Mouse (Mus musculus): ENCODE measurements around the gene Rbm6. TPM values are rescaled to one million over a fixed set of nuclear protein-coding genes. Genes with fewer than 3 reads are reported as not detected.

Rbm6 gene
- polyA plus RNA-seq, 1 experiment from 2014 or later: 67.4 TPM

DNA sequence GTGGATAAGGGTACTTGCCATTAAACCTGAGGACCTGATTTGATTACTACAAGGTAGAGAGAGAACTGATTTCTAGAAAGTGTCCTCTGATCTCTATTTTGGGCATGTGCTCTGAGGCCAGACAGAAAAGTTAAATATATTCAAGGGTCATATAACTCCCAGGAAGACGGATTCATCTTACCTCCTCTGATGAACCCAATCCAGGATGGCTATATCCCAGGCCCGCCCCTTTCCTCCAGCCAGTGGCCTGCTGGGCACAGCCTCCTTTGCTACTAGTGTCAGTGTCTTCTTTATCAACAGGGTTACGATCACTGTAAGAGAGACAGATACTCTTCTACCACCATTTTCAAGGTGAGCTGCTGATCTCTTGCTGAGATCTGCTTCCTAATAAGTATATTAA is 98.6 kb downstream of the Rbm6 start:
- WGBS: 87% methylated on average over 3 of the region's 3 CpGs
- Histone ChIP-seq H3K4me2 (no peak overlapping the region), H3K27ac (no peak overlapping the region), H3K9me3 (no peaks in the 10 kb centered on the region), H3K4me1 (peaks cover 7% of the 10 kb centered on the region; the same call in 1 of the 2 replicates), H3K36me3 (peaks cover 25% of the 10 kb centered on the region), H3K4me3 (replicated peaks) (no peak overlapping the region), H3K9ac (no peak overlapping the region), H3K27me3 (replicated peaks) (no peaks in the 10 kb centered on the region)
- ATAC-seq (ENCODE audit: insufficient read depth, low FRiP score, low read depth): no peak

DNA sequence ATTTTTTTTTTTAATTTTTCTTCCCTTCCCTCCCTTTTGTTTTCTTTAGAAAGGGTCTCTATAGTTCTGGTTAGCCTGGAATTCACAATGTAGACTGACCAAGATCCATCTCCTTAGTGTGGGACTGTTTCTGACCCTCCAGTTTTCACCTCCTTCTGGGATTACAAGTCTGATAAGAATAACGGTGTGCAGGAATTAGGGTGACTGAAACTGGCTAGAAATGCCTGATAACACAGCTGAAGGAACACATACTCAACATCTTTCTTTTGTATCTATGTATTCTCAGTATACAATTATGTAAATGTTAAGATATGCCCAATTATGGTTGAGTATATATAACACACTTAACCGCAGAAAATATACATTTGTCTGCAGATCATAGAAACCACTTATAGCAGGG is 101.3 kb downstream of the Rbm6 start:
- H3K4me3 ChIP-seq (replicated peaks): no peak overlapping the region
- no peak overlapping the region for H3K4me2 ChIP-seq
- H3K36me3 ChIP-seq: peaks cover 38% of the 10 kb centered on the region
- H3K27ac ChIP-seq: no peak overlapping the region
- ATAC-seq (ENCODE audit: insufficient read depth, low FRiP score, low read depth): no peak
- peaks cover 14% of the 10 kb centered on the region; the same call in 1 of the 2 replicates for H3K4me1 ChIP-seq
- 62% methylated on average over 2 of the region's 2 CpGs for WGBS
- no peaks in the 10 kb centered on the region for H3K27me3 ChIP-seq (replicated peaks)
- H3K9ac ChIP-seq: no peak overlapping the region
- no peaks in the 10 kb centered on the region for H3K9me3 ChIP-seq

DNA sequence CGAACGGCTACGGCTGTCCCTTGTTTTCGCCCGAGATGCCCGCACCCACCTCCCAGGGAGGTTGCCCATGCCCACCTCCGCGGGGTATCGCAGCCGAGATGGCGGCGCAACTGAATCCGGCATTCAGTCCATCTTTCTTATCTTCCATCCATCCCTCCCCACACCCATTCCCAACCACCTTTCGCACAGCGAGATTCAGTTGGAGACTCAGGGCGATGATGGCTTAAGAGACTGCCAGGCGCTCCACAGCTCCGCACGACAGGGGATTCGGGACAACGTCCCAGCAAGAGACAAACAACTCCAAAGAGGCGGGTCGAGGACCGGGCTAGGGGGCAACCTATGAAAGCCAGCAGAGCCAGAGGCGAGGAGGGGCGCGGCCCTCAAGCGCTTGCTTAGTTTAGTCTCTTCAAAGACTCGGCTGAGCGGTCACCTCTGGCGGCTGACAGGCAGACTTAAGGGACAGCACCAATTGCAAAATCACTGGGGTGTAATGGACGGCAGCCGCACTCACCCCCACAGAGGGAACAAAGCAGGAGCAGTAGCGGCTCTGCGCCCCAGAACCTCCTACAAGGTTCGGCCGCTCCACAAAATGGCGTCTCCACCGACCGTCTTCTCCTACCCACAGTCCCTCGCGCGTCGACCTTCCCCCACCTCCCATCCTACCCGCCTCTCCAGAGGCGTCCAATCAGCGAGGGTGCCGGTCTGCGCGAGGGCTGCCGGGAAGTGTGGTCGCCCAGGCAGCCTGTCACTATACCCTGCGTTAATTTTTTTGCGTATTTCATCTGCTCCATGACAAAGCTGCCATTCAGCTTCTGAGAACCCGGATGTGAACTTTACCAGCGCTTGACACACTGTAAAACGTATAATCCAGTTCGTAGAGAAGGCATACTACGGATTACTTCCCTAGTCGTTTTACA is 102.4 kb downstream of the Rbm6 start, which contains the start of gene Rbm5:
Gene Rbm5, minus strand, starts transcription at position 623 of the 917 bp plus-strand sequence.
- H3K9ac ChIP-seq: peak within 1 kb of the TSS; percentile 96
- no peaks in the 10 kb centered on the region for H3K9me3 ChIP-seq
- under 1% methylated on average over 60 of the region's 60 CpGs for WGBS
- peak; percentile 100 for ATAC-seq (ENCODE audit: insufficient read depth, low FRiP score, low read depth)
- H3K36me3 ChIP-seq: peaks cover 40% of the 10 kb centered on the region
- H3K27me3 ChIP-seq (replicated peaks): no peaks in the 10 kb centered on the region
- H3K4me1 ChIP-seq: peaks cover 14% of the 10 kb centered on the region; the same call in 1 of the 2 replicates
- peak within 1 kb of the TSS; percentile 95 for H3K4me3 ChIP-seq (replicated peaks)
- peak within 1 kb of the TSS; percentile 73 for H3K27ac ChIP-seq
- H3K4me2 ChIP-seq: peak within 1 kb of the TSS; percentile 53

DNA sequence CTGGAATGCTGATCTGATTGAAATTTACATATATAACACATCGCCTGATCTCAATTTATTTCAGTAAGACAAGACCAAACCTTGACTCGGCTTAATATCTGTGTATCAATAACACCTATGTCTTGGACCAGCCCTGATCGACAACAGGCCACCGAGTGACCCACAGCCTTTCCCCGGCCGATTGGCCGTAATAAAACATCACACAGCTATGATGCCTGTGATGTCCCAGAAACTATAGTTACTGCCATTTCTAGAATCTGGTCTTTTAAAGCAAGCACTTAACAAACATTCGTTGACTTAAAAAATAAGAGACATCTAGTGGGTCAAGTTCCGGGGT is 103.0 kb downstream of the Rbm6 start:
- Histone ChIP-seq H3K4me3 (replicated peaks) (peak overlapping the region; percentile 95), H3K4me1 (peaks cover 14% of the 10 kb centered on the region; the same call in 1 of the 2 replicates), H3K9ac (peak overlapping the region; percentile 96), H3K27me3 (replicated peaks) (no peaks in the 10 kb centered on the region), H3K4me2 (peak overlapping the region; percentile 53), H3K9me3 (no peaks in the 10 kb centered on the region), H3K27ac (peak overlapping the region; percentile 73), H3K36me3 (peaks cover 42% of the 10 kb centered on the region)
- no peak for ATAC-seq (ENCODE audit: insufficient read depth, low FRiP score, low read depth)
- 1% methylated on average over 9 of the region's 9 CpGs for WGBS

DNA sequence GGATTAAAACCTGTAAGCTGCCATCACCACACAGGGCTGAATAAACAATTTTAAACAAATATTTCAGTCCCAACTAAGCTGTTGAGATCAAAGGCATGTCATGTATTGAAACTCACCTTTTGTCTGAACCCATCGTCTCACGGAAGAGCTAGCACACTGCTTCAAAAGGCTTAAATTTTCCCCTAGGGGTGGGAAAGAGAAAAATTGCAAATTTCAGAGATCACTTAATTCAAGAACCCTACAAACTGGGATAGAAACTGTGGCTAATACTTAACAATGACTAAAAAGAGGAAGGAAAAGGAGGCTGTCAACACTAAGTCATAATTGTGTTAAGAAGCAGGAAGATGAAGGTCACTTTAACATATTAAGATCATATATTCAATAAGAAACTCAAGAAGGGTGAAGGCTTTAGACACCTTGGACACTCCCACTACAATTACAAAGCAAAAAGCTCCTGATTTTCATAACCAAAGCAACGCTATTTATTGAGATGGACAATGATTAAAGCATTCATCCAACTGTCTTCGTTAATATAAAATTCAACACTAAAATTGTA is 103.5 kb downstream of the Rbm6 start:
- H3K4me2 ChIP-seq: peak overlapping the region; percentile 53
- H3K36me3 ChIP-seq: peaks cover 42% of the 10 kb centered on the region
- H3K9me3 ChIP-seq: no peaks in the 10 kb centered on the region
- no peak for ATAC-seq (ENCODE audit: insufficient read depth, low FRiP score, low read depth)
- H3K27ac ChIP-seq: 0 out of 2 replicates have a peak overlapping the region, but pooled peaks have one; percentile 26
- peak overlapping the region; percentile 95 for H3K4me3 ChIP-seq (replicated peaks)
- peak overlapping the region; percentile 19; the same call in 1 of the 2 replicates for H3K9ac ChIP-seq
- H3K27me3 ChIP-seq (replicated peaks): no peaks in the 10 kb centered on the region
- peaks cover 14% of the 10 kb centered on the region; the same call in 1 of the 2 replicates for H3K4me1 ChIP-seq
- WGBS: 13% methylated on average over 4 of the region's 4 CpGs

DNA sequence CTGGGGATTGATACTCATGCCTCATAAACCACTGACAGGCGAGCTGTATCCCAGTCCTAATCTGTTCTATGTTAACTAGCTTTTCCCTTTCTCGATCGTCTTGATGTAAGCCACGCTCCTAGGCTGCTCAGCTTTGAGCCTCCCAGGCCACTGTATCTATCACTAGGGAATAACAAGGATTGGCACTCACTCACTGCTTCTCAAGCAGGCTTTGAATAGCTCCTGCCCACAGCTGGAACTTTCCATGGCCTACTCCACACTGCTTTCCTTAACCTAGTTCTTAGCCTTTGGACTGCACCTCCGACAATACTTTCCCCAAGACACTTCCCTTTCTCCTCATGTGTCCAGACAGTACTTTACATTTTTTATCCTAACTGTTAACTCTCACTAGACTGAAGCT is 104.2 kb downstream of the Rbm6 start:
- 82% methylated on average over 5 of the region's 5 CpGs for WGBS
- Histone ChIP-seq H3K4me1 (peaks cover 14% of the 10 kb centered on the region; the same call in 1 of the 2 replicates), H3K27me3 (replicated peaks) (no peaks in the 10 kb centered on the region), H3K27ac (no peak overlapping the region), H3K9ac (no peak overlapping the region), H3K9me3 (no peaks in the 10 kb centered on the region), H3K36me3 (peaks cover 39% of the 10 kb centered on the region), H3K4me2 (peak overlapping the region; percentile 53), H3K4me3 (replicated peaks) (peak overlapping the region; percentile 95; the same call in 1 of the 2 replicates)
- ATAC-seq (ENCODE audit: insufficient read depth, low FRiP score, low read depth): no peak

DNA sequence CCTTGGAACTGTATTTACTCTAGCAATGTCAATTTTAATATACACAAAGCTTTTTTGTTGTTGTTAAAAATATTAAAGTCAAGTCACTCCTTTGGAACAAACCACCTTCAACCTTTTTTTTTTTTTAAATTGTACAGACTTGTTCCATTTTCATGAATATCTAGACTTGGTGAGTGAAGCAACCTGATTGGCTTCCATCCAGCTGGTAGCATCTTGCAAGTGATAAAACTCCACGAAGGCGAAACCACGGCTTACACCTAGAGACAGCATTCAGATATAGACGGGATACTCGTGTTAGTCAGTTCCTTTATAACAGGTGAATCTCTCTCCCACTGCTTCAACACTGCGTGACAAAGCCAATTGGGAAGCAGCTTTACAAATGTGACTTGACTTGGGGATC is 113.4 kb downstream of the Rbm6 start:
- 92% methylated on average over 6 of the region's 6 CpGs for WGBS
- no peak for ATAC-seq (ENCODE audit: insufficient read depth, low FRiP score, low read depth)

DNA sequence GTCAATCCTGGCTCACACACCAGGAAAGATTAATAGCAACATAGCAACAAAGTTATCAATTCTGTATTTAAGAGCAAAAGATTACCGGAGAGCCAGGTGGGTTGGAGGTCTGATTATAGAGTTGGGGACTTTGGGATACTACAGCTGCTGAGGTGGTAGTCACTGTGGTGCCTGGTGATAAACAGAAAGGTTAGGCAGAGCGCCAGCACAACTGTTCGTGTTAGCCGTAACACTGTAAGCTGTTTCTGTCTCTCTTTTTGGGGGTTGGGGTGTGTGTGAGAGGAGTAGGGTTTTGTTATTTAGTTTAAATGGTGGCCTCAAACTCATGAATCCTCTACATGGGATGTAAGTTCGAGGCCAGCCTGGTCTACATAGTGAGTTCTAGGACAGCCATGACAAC is 122.7 kb downstream of the Rbm6 start:
- H3K9ac ChIP-seq: no peak overlapping the region
- H3K4me3 ChIP-seq (replicated peaks): no peak overlapping the region
- no peak for ATAC-seq (ENCODE audit: insufficient read depth, low FRiP score, low read depth)
- no peaks in the 10 kb centered on the region for H3K27me3 ChIP-seq (replicated peaks)
- no peak overlapping the region for H3K27ac ChIP-seq
- H3K4me2 ChIP-seq: no peak overlapping the region
- no peaks in the 10 kb centered on the region for H3K4me1 ChIP-seq
- peaks cover 83% of the 10 kb centered on the region for H3K36me3 ChIP-seq
- 89% methylated on average over 5 of the region's 5 CpGs for WGBS
- H3K9me3 ChIP-seq: no peaks in the 10 kb centered on the region

More for the DNA sequence above, 113.4 kb downstream of the Rbm6 start:
- no peaks in the 10 kb centered on the region for H3K27me3 ChIP-seq (replicated peaks)
- peaks cover 63% of the 10 kb centered on the region for H3K36me3 ChIP-seq
- H3K9ac ChIP-seq: no peak overlapping the region
- H3K27ac ChIP-seq: no peak overlapping the region
- no peak overlapping the region for H3K4me2 ChIP-seq
- no peaks in the 10 kb centered on the region for H3K4me1 ChIP-seq
- H3K4me3 ChIP-seq (replicated peaks): no peak overlapping the region
- H3K9me3 ChIP-seq: no peaks in the 10 kb centered on the region

DNA sequence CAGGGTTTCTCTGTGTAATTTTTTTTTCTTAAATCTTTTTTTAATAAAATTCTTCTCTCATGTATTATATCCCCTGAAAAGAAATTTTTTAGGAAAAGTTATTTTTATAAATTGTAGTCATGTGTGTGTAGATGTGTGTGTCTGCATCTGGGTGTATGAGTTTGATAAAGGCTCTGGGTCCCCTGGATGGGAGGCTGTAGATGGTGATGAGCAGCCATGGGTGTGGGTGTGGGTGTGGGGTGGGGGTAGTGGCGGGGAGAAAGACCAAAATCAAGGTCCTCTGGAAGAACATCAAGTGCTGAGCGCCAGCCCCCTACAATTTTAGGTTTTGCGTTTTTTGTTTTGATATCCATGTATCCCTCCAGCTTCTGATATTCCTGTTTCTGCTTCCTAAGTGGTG is 125.0 kb downstream of the Rbm6 start:
- ATAC-seq (ENCODE audit: insufficient read depth, low FRiP score, low read depth): no peak
- Histone ChIP-seq H3K9ac (no peak overlapping the region), H3K27me3 (replicated peaks) (no peaks in the 10 kb centered on the region), H3K27ac (no peak overlapping the region), H3K4me1 (no peaks in the 10 kb centered on the region), H3K36me3 (peaks cover 89% of the 10 kb centered on the region), H3K4me2 (no peak overlapping the region), H3K4me3 (replicated peaks) (no peak overlapping the region), H3K9me3 (no peaks in the 10 kb centered on the region)
- 94% methylated on average over 3 of the region's 3 CpGs for WGBS

DNA sequence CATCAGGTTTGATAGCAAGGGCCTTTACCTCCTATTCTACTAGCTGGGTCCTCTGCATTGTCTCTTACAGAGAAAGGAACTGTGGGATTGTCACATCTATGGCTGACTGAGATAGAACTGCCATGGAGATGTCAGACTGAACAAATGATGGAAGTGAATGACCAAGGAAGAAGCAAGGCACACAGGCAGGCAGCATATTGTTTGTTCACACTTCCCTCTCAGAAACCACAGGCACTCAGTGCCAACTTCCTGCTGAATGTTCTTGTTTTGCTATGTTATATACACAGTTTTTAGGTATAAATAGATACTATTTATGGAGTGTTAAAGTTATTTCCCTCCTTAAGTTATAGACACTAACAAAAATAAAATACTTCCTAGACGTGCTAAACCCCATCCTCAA is 125.7 kb downstream of the Rbm6 start:
- no peak for ATAC-seq (ENCODE audit: insufficient read depth, low FRiP score, low read depth)
- Histone ChIP-seq H3K4me1 (no peaks in the 10 kb centered on the region), H3K4me3 (replicated peaks) (no peak overlapping the region), H3K9me3 (no peaks in the 10 kb centered on the region), H3K27me3 (replicated peaks) (no peaks in the 10 kb centered on the region), H3K4me2 (no peak overlapping the region), H3K9ac (no peak overlapping the region), H3K36me3 (peaks cover 91% of the 10 kb centered on the region), H3K27ac (no peak overlapping the region)
- 92% methylated on average over 1 of the region's 1 CpGs for WGBS

DNA sequence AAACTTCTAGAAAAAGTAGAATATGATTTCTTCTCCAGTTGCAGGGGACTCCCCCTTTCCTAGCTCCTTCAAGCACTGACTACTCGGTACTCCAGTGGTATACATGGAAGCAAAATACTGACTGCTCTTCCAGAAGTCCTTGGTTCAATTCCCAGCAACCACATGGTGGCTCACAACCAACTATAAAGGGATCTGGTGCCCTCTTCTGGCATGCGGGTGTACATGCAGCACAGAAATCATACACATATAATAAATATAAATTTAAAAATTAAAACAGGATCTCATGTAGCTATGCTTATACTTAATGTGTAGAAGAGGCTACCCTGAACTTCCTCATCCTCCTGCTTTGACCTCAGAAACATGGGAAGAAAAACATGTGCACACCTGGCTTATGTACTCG is 126.4 kb downstream of the Rbm6 start:
- peaks cover 91% of the 10 kb centered on the region for H3K36me3 ChIP-seq
- H3K27ac ChIP-seq: no peak overlapping the region
- ATAC-seq (ENCODE audit: insufficient read depth, low FRiP score, low read depth): no peak
- no peaks in the 10 kb centered on the region for H3K4me1 ChIP-seq
- WGBS: 90% methylated on average over 3 of the region's 3 CpGs
- H3K9me3 ChIP-seq: no peaks in the 10 kb centered on the region
- no peaks in the 10 kb centered on the region for H3K27me3 ChIP-seq (replicated peaks)
- no peak overlapping the region for H3K4me3 ChIP-seq (replicated peaks)
- H3K9ac ChIP-seq: no peak overlapping the region
- H3K4me2 ChIP-seq: no peak overlapping the region

DNA sequence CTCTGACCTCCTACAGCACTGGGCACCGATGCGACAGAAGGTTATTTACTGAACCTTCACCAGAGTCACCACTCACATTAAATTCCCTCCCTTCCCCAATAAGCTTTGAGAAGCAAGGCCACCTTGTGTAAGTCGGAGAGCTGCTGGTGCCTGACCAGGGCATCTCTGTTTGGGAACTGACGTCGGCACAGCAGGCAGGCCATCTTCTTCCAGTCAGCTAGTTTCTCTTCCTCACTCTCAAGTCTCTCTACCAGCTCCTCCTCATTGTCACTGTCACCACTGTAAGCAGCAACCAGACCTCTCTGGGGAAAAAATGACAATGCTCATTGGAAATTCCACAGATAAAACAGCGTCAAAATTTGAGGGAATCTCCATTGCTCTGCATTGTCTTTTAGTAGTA is 129.0 kb downstream of the Rbm6 start:
- Histone ChIP-seq H3K27ac (no peak overlapping the region), H3K27me3 (replicated peaks) (no peaks in the 10 kb centered on the region), H3K4me3 (replicated peaks) (no peak overlapping the region), H3K4me1 (no peaks in the 10 kb centered on the region), H3K4me2 (no peak overlapping the region), H3K36me3 (peaks cover 89% of the 10 kb centered on the region), H3K9me3 (no peaks in the 10 kb centered on the region), H3K9ac (no peak overlapping the region)
- 86% methylated on average over 6 of the region's 6 CpGs for WGBS
- no peak for ATAC-seq (ENCODE audit: insufficient read depth, low FRiP score, low read depth)
